Mouse (Mus musculus) MEL (cell line): ENCODE data around the gene Fiz1. TPM values are rescaled to one million over a fixed set of nuclear protein-coding genes. Genes with fewer than 3 reads are reported as not detected.

Experiments used
- DNase-seq: peaks from one replicate; pipeline ENCODE4 v3.0.0; 2011; ENCODE audit warnings: low read depth, low spot score
- H3K27ac ChIP-seq: 2 replicates; pipeline ENCODE4 v1.5.1; 2012; ENCODE audit warnings: low read depth, mild to moderate bottlenecking, control low read depth, low read length, moderate library complexity; ENCODE audit not compliant: control insufficient read depth
- H3K27me3 ChIP-seq, 2 experiments: fragments of 150-350 bp in 1 of 2; sonication (generic) in 1 of 2; 2 replicates each; pipeline ENCODE4 v1.6.1; 2012; ENCODE audit warnings: low read length in 2 of 2, mild to moderate bottlenecking in 2 of 2, improper control_type of control experiment in 1 of 2, moderate library complexity in 1 of 2; ENCODE audit not compliant: insufficient read depth in 2 of 2, control insufficient read depth in 1 of 2
- H3K36me3 ChIP-seq, 2 experiments: 2 replicates each; pipeline ENCODE4 v1.6.1; 2012 to 2014; ENCODE audit warnings: low read length in 2 of 2, improper control_type of control experiment in 1 of 2, inconsistent platforms in 1 of 2, mild to moderate bottlenecking in 1 of 2; ENCODE audit not compliant: insufficient read depth in 2 of 2, control insufficient read depth in 1 of 2
- H3K4me1 ChIP-seq, 2 experiments: fragments of 150-350 bp in 1 of 2; sonication (generic) in 1 of 2; 2 replicates each; pipeline ENCODE4 v1.6.1; 2012; ENCODE audit warnings: low read length in 2 of 2, improper control_type of control experiment in 1 of 2, mild to moderate bottlenecking in 1 of 2; ENCODE audit not compliant: insufficient read depth in 2 of 2, control insufficient read depth in 1 of 2
- H3K4me3 ChIP-seq, 2 experiments: fragments of 150-350 bp in 1 of 2; sonication (generic) in 1 of 2; 2 replicates each; pipeline ENCODE4 v1.5.1; 2012; ENCODE audit warnings: low read depth in 2 of 2, low read length in 2 of 2, mild to moderate bottlenecking in 2 of 2, moderate library complexity in 2 of 2, control low read depth in 1 of 2, improper control_type of control experiment in 1 of 2; ENCODE audit not compliant: control insufficient read depth in 1 of 2, insufficient read depth in 1 of 2
- H3K79me2 ChIP-seq: 2 replicates; pipeline ENCODE4 v1.6.1; 2012; ENCODE audit warnings: mild to moderate bottlenecking, low read length, moderate library complexity; ENCODE audit not compliant: control insufficient read depth, poor library complexity, insufficient read depth
- H3K9ac ChIP-seq: 2 replicates; pipeline ENCODE4 v1.6.1; 2012; ENCODE audit warnings: low read depth, mild to moderate bottlenecking, control low read depth, low read length, moderate library complexity; ENCODE audit not compliant: control insufficient read depth, poor library complexity, severe bottlenecking
- H3K9me3 ChIP-seq: fragments of 150-350 bp; sonication (generic); replicated peaks from 2 replicates; pipeline ENCODE4 v1.6.1; 2012; ENCODE audit warnings: mild to moderate bottlenecking, low read length, improper control_type of control experiment, moderate library complexity; ENCODE audit not compliant: insufficient read depth
- CTCF ChIP-seq, 3 experiments: IDR thresholded peaks in 2 of 3; conservative IDR thresholded peaks in 1 of 3; 2 replicates each; pipeline ENCODE4 v1.5.1; 2011 to 2012; ENCODE audit warnings: low read length in 3 of 3, low read depth in 2 of 3, mild to moderate bottlenecking in 2 of 3, improper control_type of control experiment in 1 of 3, inconsistent platforms in 1 of 3, mixed read lengths in 1 of 3, moderate library complexity in 1 of 3; ENCODE audit not compliant: control insufficient read depth in 1 of 3, insufficient read depth in 1 of 3, poor library complexity in 1 of 3, severe bottlenecking in 1 of 3
- E2F4 ChIP-seq: IDR thresholded peaks from 2 replicates; pipeline ENCODE4 v1.6.1; 2011; ENCODE audit warnings: low read depth, low read length, improper control_type of control experiment, borderline replicate concordance
- ELF1 ChIP-seq: IDR thresholded peaks from 2 replicates; pipeline ENCODE4 v1.6.1; 2014; ENCODE audit warnings: low read depth, mild to moderate bottlenecking, inconsistent platforms, low read length, improper control_type of control experiment, moderate library complexity
- ETS1 ChIP-seq: IDR thresholded peaks from 2 replicates; pipeline ENCODE4 v1.6.1; 2012; ENCODE audit warnings: low read depth, mild to moderate bottlenecking, inconsistent platforms, low read length, improper control_type of control experiment, moderate library complexity
- KAT2A ChIP-seq: conservative IDR thresholded peaks from 2 replicates; pipeline ENCODE4 v1.6.1; 2012; ENCODE audit warnings: low read depth, low read length, improper control_type of control experiment, inconsistent platforms
- MEF2A ChIP-seq: IDR thresholded peaks from 2 replicates; pipeline ENCODE4 v1.6.1; 2014; ENCODE audit warnings: low read depth, mild to moderate bottlenecking, inconsistent platforms, low read length, improper control_type of control experiment; ENCODE audit not compliant: poor library complexity, insufficient replicate concordance, severe bottlenecking; ENCODE audit errors: extremely low read depth
- MXI1 ChIP-seq: IDR thresholded peaks from 2 replicates; pipeline ENCODE4 v1.6.1; 2011; ENCODE audit warnings: mild to moderate bottlenecking, low read depth, low read length, improper control_type of control experiment
- MYB ChIP-seq: IDR thresholded peaks from 2 replicates; pipeline ENCODE4 v1.6.1; 2011; ENCODE audit warnings: mild to moderate bottlenecking, low read depth, low read length, improper control_type of control experiment
- NELFE ChIP-seq: IDR thresholded peaks from 2 replicates; pipeline ENCODE4 v1.6.1; 2011; ENCODE audit warnings: low read depth, low read length, improper control_type of control experiment
- POLR2A ChIP-seq, 2 experiments: IDR thresholded peaks; 2 replicates each; pipeline ENCODE4 v1.6.1; 2011 to 2012; ENCODE audit warnings: low read length in 2 of 2, mild to moderate bottlenecking in 2 of 2, control low read depth in 1 of 2, improper control_type of control experiment in 1 of 2, low read depth in 1 of 2, moderate library complexity in 1 of 2; ENCODE audit not compliant: control insufficient read depth in 1 of 2, insufficient read depth in 1 of 2, poor library complexity in 1 of 2
- RAD21 ChIP-seq: IDR thresholded peaks from 2 replicates; pipeline ENCODE4 v1.6.1; 2011; ENCODE audit warnings: mild to moderate bottlenecking, low read depth, low read length, improper control_type of control experiment
- SIN3A ChIP-seq: IDR thresholded peaks from 2 replicates; pipeline ENCODE4 v1.6.1; 2012; ENCODE audit warnings: low read length, improper control_type of control experiment, inconsistent platforms
- TAL1 ChIP-seq: IDR thresholded peaks from 2 replicates; pipeline ENCODE4 v1.6.1; 2012; ENCODE audit warnings: mild to moderate bottlenecking, inconsistent platforms, low read length, moderate library complexity, mixed read lengths
- TBP ChIP-seq: IDR thresholded peaks from 2 replicates; pipeline ENCODE4 v1.8.0; 2011; ENCODE audit warnings: low read depth, low read length, improper control_type of control experiment
- USF1 ChIP-seq: IDR thresholded peaks from 2 replicates; pipeline ENCODE4 v1.6.1; 2014; ENCODE audit warnings: low read depth, mild to moderate bottlenecking, inconsistent platforms, low read length, improper control_type of control experiment, moderate library complexity
- ZC3H11A ChIP-seq: IDR thresholded peaks from 2 replicates; pipeline ENCODE4 v1.6.1; 2012; ENCODE audit warnings: low read depth, mild to moderate bottlenecking, inconsistent platforms, low read length, improper control_type of control experiment
- ZKSCAN1 ChIP-seq: IDR thresholded peaks from 2 replicates; pipeline ENCODE4 v1.6.1; 2012; ENCODE audit warnings: low read depth, mild to moderate bottlenecking, inconsistent platforms, low read length, improper control_type of control experiment, moderate library complexity
- ZNF384 ChIP-seq: IDR thresholded peaks from 2 replicates; pipeline ENCODE4 v1.6.1; 2012; ENCODE audit warnings: low read depth, mild to moderate bottlenecking, inconsistent platforms, low read length, improper control_type of control experiment
- polyA plus RNA-seq, 2 experiments: library from polyadenylated mRNA; stranded (reverse) in 1 of 2; unstranded in 1 of 2; fragments of >175 nt in 1 of 2; fragments of >200 nt in 1 of 2; gene quantifications; 2 replicates each; pipeline versions ENCODE4 v1.2.1 to v1.2.4; 2012; ENCODE audit warnings: low replicate concordance in 2 of 2, low read depth in 1 of 2; ENCODE audit not compliant: insufficient read length in 2 of 2, insufficient read depth in 1 of 2, missing spikeins in 1 of 2
- total RNA-seq: library from RNA; depleted of rRNA; stranded (reverse); fragments of 300-350 nt; gene quantifications from 2 replicates; pipeline ENCODE4 v1.2.3, GENCODE M21; 2012

The Fiz1 gene
- total and polyA plus RNA-seq, 3 experiments, result 28.1 to 56.5 TPM; not detected in 1

GRCm38 (mm10) chr7:4988250-4988649 is 26.2 kb downstream of the Fiz1 start:
- no peak overlapping the region for H3K27ac ChIP-seq
- no peak overlapping the region for H3K9ac ChIP-seq
- H3K9me3 ChIP-seq, result no peaks in the 10 kb centered on the region
- no peak for DNase-seq
- no peak overlapping the region for H3K4me3 ChIP-seq
- no peaks in the 10 kb centered on the region; a peak in 1 of 4 replicates for H3K27me3 ChIP-seq
- no peaks in the 10 kb centered on the region for H3K79me2 ChIP-seq
- no peaks in the 10 kb centered on the region for H3K36me3 ChIP-seq
- TF ChIP-seq MXI1 (no peak), SIN3A (no peak), NELFE (no peak), ETS1 (no peak), CTCF (IDR thresholded peaks at IDR 0.05 in 2 of 3, conservative IDR thresholded peaks at IDR 0.05 in 1 of 3; ENCODE audit: control insufficient read depth in 1 of 3, insufficient read depth in 1 of 3, low read depth in 2 of 3, low read length in 3 of 3, poor library complexity in 1 of 3, severe bottlenecking in 1 of 3) (no peak), MYB (no peak), ELF1 (no peak), TAL1 (no peak), POLR2A (IDR thresholded peaks at IDR 0.05; ENCODE audit: control insufficient read depth in 1 of 2, insufficient read depth in 1 of 2, low read depth in 1 of 2, low read length in 2 of 2, poor library complexity in 1 of 2) (no peak), TBP (no peak), USF1 (no peak), ZC3H11A (no peak), KAT2A (no peak), E2F4 (no peak), ZNF384 (no peak), MEF2A (no peak)
- no peaks in the 10 kb centered on the region for H3K4me1 ChIP-seq

DNA sequence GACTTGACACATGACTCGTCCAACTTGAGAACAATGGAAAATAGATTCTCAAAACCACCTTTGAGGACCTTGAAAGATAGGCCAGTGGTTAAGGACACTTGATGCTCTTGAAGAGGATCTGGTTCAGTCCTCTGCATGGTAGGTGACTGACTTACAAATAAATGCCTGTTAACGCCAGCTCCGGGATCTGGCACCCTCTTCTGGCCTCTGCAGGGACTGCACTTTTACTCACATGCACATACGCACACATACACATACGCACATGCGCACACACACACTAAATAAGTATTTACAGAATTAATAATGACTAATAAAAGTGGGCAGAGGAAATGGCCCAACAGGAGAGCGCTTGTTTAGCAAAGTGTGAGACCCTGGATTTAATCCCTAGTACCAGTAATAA is 37.7 kb downstream of the Fiz1 start:
- Histone ChIP-seq H3K27ac (no peak overlapping the region), H3K79me2 (no peaks in the 10 kb centered on the region), H3K27me3 (no peaks in the 10 kb centered on the region), H3K9me3 (no peaks in the 10 kb centered on the region), H3K4me3 (no peak overlapping the region), H3K4me1 (0 out of 4 replicates have a peak, but pooled peaks cover 0 to under 1% of the 10 kb centered on the region in 2 experiments), H3K9ac (no peak overlapping the region), H3K36me3 (no peaks in the 10 kb centered on the region)
- TF ChIP-seq RAD21, result peak; percentile 2; the same call in 1 of the 2 replicates
- TF ChIP-seq CTCF (IDR thresholded peaks at IDR 0.05 in 2 of 3, conservative IDR thresholded peaks at IDR 0.05 in 1 of 3; ENCODE audit: control insufficient read depth in 1 of 3, insufficient read depth in 1 of 3, low read depth in 2 of 3, low read length in 3 of 3, poor library complexity in 1 of 3, severe bottlenecking in 1 of 3), result peak; percentile 24 to 41 (median 36)
- TF ChIP-seq ZKSCAN1, result no peak
- peak; percentile 24 for DNase-seq
